Mouse (Mus musculus): ENCODE measurements at regions not wholly inside any gene's neighbourhood (a gene's known extent, or its start where the extent isn't known, plus 50 kb on each side); places are given as distances from the start of the nearest gene placed in this dataset.
"Not testable (repeated sequence)": the region's sequence is repeated elsewhere in the genome, so short reads cannot be mapped to it uniquely, and the experiment has no call there.

- no peak for DNase-seq
Observed at GRCm38 (mm10) chr13:5920422-5920821, 59.1 kb downstream of the Klf6 start.

DNA sequence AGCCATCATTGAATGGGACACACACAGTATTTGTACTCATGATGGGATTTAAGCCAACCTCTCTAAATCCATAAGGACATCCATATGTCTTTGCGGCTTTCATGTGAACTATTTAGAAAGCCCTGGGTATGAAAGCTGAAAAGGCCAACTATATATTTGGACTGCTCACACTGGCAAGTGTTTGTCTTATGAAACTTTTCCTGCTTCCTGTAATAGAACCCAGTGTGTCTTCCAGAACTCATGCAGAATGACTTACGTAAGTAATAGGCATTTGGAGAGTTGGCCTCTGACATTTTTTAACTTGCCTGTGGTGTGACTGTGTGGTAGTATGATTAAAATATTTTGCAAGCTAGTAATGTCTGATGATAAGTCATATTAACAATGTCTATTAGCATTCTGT is 70.2 kb downstream of the Klf6 start:
- DNase-seq = no peak

GRCm38 (mm10) chr13:5937436-5937835 is 76.2 kb downstream of the Klf6 start:
- no peak for DNase-seq

- DNase-seq = no peak
Observed at GRCm38 (mm10) chr13:5937970-5938369, 76.7 kb downstream of the Klf6 start.

GRCm38 (mm10) chr13:5939368-5939767 is 78.1 kb downstream of the Klf6 start:
- no peak for DNase-seq

DNA sequence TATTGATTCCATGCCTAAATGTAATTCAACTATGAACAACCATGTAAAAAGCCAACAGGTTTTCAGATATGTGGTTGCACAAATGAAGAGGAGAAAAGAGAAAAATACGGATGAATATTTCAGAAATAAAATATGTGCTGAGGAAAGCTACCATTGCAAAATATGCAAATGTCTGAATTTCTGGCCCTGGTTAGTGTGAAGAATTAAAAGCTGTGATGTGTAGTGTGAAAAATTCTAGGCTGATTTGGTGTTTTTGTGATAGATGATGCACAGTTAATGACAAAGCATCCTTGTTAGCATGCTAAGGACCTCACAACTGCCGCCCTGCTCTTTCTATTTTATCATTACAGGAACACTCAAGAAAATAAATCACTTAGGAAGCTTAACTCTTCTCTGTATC is 91.6 kb downstream of the Klf6 start:
- no peak for DNase-seq

DNA sequence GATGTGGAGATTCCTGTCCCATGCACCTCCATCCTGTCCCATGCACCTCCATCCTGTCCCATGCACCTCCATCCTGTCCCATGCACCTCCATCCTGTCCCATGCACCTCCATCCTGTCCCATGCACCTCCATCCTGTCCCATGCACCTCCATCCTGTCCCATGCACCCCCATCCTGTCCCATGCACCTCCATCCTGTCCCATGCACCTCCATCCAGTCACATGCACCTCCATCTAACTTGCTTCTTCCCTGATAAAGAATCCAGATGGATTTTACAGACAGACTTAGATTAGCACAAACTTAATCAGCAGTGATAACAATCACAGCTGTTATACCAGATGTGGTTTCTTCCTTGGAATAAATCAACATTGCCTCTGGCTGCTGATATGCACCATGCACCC is 93.8 kb downstream of the Klf6 start:
- DNase-seq = not testable (repeated sequence)

DNA sequence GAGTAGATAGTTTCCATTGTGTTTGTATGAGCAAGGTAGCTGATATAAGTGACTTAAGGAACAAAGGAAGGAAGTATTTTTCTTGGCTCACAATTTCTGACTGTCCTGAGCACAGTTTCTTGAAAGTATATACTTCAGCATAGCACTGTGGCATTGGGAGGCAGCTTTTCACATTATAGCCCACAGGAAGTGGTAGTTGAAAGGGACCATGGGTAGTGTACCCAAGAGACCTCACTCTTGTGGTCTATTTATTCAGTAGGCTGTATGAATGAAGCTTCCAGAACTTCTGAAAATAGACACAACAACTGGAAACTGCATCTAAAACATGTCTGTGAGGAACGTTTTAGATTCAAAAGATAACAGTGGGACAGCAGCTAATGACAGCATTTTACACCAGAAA is 94.9 kb downstream of the Klf6 start:
- DNase-seq = no peak

- DNase-seq = no peak
Observed at GRCm38 (mm10) chr13:5962947-5963346, 101.7 kb downstream of the Klf6 start.

GRCm38 (mm10) chr13:5964626-5965025 is 103.3 kb downstream of the Klf6 start:
- DNase-seq = no peak

GRCm38 (mm10) chr13:5978615-5979014 is 117.3 kb downstream of the Klf6 start:
- DNase-seq = no peak

DNA sequence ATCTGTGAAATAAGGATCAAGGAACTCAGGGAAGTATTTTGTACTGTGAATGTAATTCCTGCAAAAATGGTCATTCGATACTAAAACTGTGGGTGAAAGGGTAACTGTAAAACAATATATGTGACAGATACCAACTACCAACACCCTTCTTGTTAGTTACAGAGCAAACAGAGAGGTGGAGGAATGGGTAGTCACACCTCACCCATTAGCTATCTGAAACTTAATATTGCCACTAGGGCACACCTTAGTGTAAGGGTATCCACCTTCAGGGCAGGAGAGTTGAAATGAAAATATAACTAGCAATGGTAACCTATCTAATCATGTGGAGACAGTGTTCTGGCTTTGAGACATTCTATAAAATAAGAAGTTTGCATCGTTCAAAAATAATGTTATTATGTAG is 126.2 kb downstream of the Klf6 start:
- DNase-seq = no peak

DNA sequence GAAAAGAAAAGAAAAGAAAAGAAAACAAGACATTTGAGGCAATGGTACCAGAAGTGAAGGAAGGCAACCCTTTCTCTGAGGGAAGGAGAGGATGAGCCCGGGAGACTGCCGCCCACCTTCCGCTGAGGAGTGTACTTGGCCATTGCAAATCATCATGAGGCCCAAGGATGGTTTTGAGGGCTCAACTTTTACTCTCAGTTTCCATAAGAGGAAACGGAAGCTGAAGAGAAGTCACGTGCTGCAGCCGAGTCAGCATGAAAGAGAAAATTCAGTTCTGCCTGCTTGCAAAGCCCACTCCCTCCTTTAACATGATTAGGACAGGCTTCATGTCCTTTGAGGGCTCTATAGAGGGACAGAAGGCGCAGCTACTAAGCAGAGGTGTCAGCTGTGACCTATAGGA is 127.1 kb downstream of the Klf6 start:
- DNase-seq = no peak

- no peak for DNase-seq
Observed at GRCm38 (mm10) chr13:6000559-6001217, 139.4 kb downstream of the Klf6 start.

DNA sequence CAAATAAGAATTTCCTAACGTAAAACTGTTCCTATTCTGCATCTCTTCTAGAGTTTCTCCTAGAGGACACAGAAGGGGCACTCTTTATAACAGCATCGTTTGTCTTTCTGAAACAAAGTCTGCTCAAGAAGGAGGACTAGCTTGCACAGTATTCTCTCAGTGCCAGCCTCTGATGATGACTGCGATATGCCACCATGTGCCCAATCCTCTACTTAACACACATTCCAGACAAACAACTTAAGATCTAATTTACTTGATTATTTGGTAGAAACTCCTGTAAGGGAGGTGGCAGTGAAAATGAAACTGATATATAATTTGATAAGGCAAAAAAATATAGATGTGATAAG is 139.9 kb downstream of the Klf6 start:
- DNase-seq = no peak

DNA sequence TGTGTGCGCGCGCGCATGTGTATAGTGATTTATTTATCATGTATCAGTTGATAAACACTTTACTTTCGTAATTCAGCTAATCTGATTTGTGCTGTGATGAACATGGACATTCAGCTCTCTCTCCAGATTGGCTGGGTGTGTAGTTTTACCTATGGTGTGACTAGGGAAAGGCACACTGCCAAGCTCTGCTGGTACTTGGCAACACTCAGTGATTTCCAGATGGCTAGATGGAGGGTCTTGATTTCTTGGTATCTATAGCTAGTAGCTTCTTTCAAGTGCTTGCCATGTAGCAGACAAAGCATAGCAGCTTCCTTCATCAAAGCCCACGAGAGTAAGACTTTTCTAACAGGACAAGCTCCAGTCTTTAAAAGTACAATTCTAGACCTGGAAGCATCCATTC is 144.6 kb downstream of the Klf6 start:
- DNase-seq = no peak

GRCm38 (mm10) chr13:6009671-6010070 is 148.4 kb downstream of the Klf6 start:
- no peak for DNase-seq

DNA sequence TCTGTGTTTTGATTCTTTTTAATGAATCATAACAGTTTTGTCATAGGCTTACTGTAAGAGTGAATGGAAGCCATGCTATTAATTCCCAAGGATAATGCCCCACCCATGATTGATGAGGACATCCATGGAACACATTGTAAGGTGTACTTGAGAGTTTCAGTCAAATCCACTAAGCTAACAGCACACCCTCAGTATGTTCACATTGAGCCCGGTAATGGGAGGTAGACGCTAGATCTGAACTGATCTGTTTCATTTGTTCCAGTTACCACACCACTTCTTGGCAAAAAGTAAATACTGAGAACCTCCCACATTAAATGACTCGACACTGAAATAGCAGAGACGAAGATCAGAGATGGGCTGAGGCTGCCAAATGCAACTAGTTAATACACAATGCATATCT is 165.9 kb downstream of the Klf6 start:
- no peak for DNase-seq

DNA sequence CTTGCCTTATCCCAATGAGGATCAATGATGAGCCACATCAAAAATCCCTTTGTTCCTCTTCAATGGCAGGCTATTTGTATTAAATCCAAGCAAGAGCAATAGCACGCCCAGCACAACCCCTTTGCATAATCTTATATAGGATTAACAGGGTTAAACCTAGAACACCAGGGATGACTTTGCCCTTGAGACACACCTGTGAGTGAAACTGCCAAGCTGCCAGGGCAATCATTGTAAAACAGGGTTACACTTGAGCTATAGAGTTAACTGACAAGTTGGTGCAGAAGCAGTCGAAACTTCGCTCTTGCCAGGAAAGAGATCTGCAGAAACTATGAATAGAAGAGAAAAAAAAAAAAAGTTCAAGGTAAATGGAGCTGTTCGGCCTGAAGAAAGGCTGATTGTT is 167.6 kb downstream of the Klf6 start:
- DNase-seq = no peak

DNA sequence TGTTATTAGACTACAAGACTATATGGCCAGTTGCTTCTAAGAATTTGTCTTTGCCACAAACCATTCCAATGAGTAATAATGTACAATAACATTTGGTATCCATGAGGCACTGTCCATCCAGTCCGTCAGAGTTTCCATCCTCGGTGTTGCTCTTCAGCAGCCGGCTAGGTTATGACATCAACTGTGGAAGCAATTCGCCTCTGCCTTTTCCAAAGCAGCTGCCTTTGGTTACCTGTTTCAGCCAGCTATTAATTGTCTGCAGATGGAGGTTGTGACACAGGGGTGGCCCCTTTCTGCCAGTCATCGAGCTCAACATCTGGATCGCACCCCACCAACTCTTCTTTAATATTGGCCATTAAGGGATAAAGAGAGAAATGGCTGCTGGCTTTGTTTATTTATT is 168.2 kb downstream of the Klf6 start:
- no peak for DNase-seq

- no peak for DNase-seq
Observed at GRCm38 (mm10) chr13:6030128-6030527, 168.8 kb downstream of the Klf6 start.

GRCm38 (mm10) chr13:6040132-6040531 is 178.8 kb downstream of the Klf6 start:
- DNase-seq = no peak

DNA sequence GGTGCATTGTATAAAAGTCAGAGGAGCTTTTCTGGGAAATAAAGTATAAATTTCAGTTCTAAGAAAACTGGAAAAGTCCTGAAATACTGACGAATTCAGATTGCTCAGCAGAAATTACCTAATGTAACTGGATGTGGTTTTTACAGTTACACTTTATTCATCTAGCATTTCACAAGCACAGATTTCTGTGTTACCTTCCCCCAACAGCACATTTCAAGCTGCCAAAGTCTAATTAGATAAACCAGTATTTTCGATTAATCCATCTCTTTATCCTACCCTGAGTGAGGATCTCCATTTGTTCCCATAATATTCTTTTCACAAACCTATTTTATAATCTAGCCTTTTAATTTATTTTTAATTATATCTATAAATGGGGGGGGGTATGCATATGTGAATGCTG is 179.4 kb downstream of the Klf6 start:
- DNase-seq = no peak

DNA sequence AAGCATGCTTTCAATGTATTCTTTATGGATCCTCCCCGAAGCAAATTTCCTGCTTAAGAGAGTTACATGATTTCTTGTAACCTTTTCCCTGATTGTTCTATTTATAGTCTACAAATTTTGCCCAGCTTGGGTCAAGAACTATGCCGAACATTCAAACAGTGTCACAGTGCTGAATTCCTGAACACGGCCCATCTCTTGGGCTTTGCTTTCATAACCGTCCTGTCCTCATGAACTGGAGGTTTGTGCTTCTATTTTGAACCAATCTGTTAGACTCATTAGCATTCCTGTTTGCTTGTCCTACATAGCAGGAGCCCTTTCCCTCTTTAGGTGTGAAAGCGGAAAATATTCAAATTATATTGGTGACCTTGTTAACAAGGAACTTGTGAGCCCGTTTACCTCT is 181.2 kb downstream of the Klf6 start:
- no peak for DNase-seq

- DNase-seq = peak; percentile 36
Observed at GRCm38 (mm10) chr13:6059515-6060228, 198.4 kb downstream of the Klf6 start.
